Mouse (Mus musculus): ENCODE measurements around the gene Bcl2. TPM values are rescaled to one million over a fixed set of nuclear protein-coding genes. Genes with fewer than 3 reads are reported as not detected.

The Bcl2 gene
- total RNA-seq, 1 experiment = 0.98 TPM

GRCm38 (mm10) chr1:106651211-106651610 is 62.9 kb downstream of the Bcl2 start:
- Histone ChIP-seq H3K36me3 (ENCODE audit: control insufficient read depth, insufficient read depth, low read length, poor library complexity, severe bottlenecking) (no peaks in the 10 kb centered on the region), H3K27ac (ENCODE audit: insufficient read depth, low read depth, low read length, poor library complexity, severe bottlenecking) (no peak overlapping the region), H3K9ac (ENCODE audit: insufficient read depth, low read depth, low read length, poor library complexity, severe bottlenecking) (no peak overlapping the region), H3K9me3 (ENCODE audit: control insufficient read depth, insufficient read depth, low read depth, low read length) (no peaks in the 10 kb centered on the region), H3K4me3 (ENCODE audit: insufficient read depth in 1 of 2, low read depth in 1 of 2, low read length in 2 of 2, poor library complexity in 1 of 2, severe bottlenecking in 1 of 2) (no peak overlapping the region), H3K4me1 (ENCODE audit: control insufficient read depth in 2 of 2, insufficient read depth in 2 of 2, low read length in 2 of 2, poor library complexity in 1 of 2) (no peaks in the 10 kb centered on the region)
- no peak for DNase-seq (ENCODE audit: low read depth, low spot score)
- in situ Hi-C loops (cut with MboI; ENCODE audit: low sequenced_read_pairs in 2 of 2, unreplicated experiment in 2 of 2) = no loop called here
- TF ChIP-seq HCFC1 (IDR thresholded peaks at IDR 0.05; ENCODE audit: borderline replicate concordance, insufficient read depth, low read length) (no peak), ZNF384 (IDR thresholded peaks at IDR 0.05; ENCODE audit: low read depth, low read length) (no peak), CHD2 (IDR thresholded peaks at IDR 0.05; ENCODE audit: low read depth, low read length) (no peak), ZC3H11A (IDR thresholded peaks at IDR 0.05; ENCODE audit: borderline replicate concordance, low read depth, low read length) (no peak), MAFK (IDR thresholded peaks at IDR 0.05; ENCODE audit: insufficient read depth, low read depth, low read length) (no peak)

- TF ChIP-seq ZNF384 (IDR thresholded peaks at IDR 0.05; ENCODE audit: low read depth, low read length) = no peak
- no peak for TF ChIP-seq ZC3H11A (IDR thresholded peaks at IDR 0.05; ENCODE audit: borderline replicate concordance, low read depth, low read length)
- no peak for TF ChIP-seq CHD2 (IDR thresholded peaks at IDR 0.05; ENCODE audit: low read depth, low read length)
- TF ChIP-seq HCFC1 (IDR thresholded peaks at IDR 0.05; ENCODE audit: borderline replicate concordance, insufficient read depth, low read length) = no peak
- no peak for TF ChIP-seq MAFK (IDR thresholded peaks at IDR 0.05; ENCODE audit: insufficient read depth, low read depth, low read length)
- no peak overlapping the region for H3K27ac ChIP-seq (ENCODE audit: insufficient read depth, low read depth, low read length, poor library complexity, severe bottlenecking)
- no peak overlapping the region for H3K9ac ChIP-seq (ENCODE audit: insufficient read depth, low read depth, low read length, poor library complexity, severe bottlenecking)
- H3K4me3 ChIP-seq (ENCODE audit: insufficient read depth in 1 of 2, low read depth in 1 of 2, low read length in 2 of 2, poor library complexity in 1 of 2, severe bottlenecking in 1 of 2) = no peak overlapping the region
- no peak for DNase-seq (ENCODE audit: low read depth, low spot score)
- no peaks in the 10 kb centered on the region for H3K4me1 ChIP-seq (ENCODE audit: control insufficient read depth in 2 of 2, insufficient read depth in 2 of 2, low read length in 2 of 2, poor library complexity in 1 of 2)
- no peaks in the 10 kb centered on the region for H3K36me3 ChIP-seq (ENCODE audit: control insufficient read depth, insufficient read depth, low read length, poor library complexity, severe bottlenecking)
- H3K9me3 ChIP-seq (ENCODE audit: control insufficient read depth, insufficient read depth, low read depth, low read length) = no peaks in the 10 kb centered on the region
- in situ Hi-C loops (cut with MboI; ENCODE audit: low sequenced_read_pairs in 2 of 2, unreplicated experiment in 2 of 2) = no loop called here
Observed at GRCm38 (mm10) chr1:106650427-106650826, 63.6 kb downstream of the Bcl2 start.

- Histone ChIP-seq H3K4me1 (ENCODE audit: control insufficient read depth in 2 of 2, insufficient read depth in 2 of 2, low read length in 2 of 2, poor library complexity in 1 of 2) (no peaks in the 10 kb centered on the region), H3K4me3 (ENCODE audit: insufficient read depth in 1 of 2, low read depth in 1 of 2, low read length in 2 of 2, poor library complexity in 1 of 2, severe bottlenecking in 1 of 2) (no peak overlapping the region), H3K9me3 (ENCODE audit: control insufficient read depth, insufficient read depth, low read depth, low read length) (no peaks in the 10 kb centered on the region), H3K27ac (ENCODE audit: insufficient read depth, low read depth, low read length, poor library complexity, severe bottlenecking) (no peak overlapping the region), H3K9ac (ENCODE audit: insufficient read depth, low read depth, low read length, poor library complexity, severe bottlenecking) (no peak overlapping the region), H3K36me3 (ENCODE audit: control insufficient read depth, insufficient read depth, low read length, poor library complexity, severe bottlenecking) (no peaks in the 10 kb centered on the region)
- no peak for TF ChIP-seq CHD2 (IDR thresholded peaks at IDR 0.05; ENCODE audit: low read depth, low read length)
- no peak for TF ChIP-seq MAFK (IDR thresholded peaks at IDR 0.05; ENCODE audit: insufficient read depth, low read depth, low read length)
- TF ChIP-seq ZC3H11A (IDR thresholded peaks at IDR 0.05; ENCODE audit: borderline replicate concordance, low read depth, low read length) = no peak
- TF ChIP-seq HCFC1 (IDR thresholded peaks at IDR 0.05; ENCODE audit: borderline replicate concordance, insufficient read depth, low read length) = no peak
- no peak for TF ChIP-seq ZNF384 (IDR thresholded peaks at IDR 0.05; ENCODE audit: low read depth, low read length)
- in situ Hi-C loops (cut with MboI; ENCODE audit: low sequenced_read_pairs in 2 of 2, unreplicated experiment in 2 of 2) = no loop called here
- DNase-seq (ENCODE audit: low read depth, low spot score) = no peak
Observed at GRCm38 (mm10) chr1:106647336-106647735, 66.7 kb downstream of the Bcl2 start.

GRCm38 (mm10) chr1:106644566-106644965 is 69.5 kb downstream of the Bcl2 start:
- DNase-seq (ENCODE audit: low read depth, low spot score) = no peak
- Histone ChIP-seq H3K4me3 (ENCODE audit: insufficient read depth in 1 of 2, low read depth in 1 of 2, low read length in 2 of 2, poor library complexity in 1 of 2, severe bottlenecking in 1 of 2) (no peak overlapping the region), H3K36me3 (ENCODE audit: control insufficient read depth, insufficient read depth, low read length, poor library complexity, severe bottlenecking) (no peaks in the 10 kb centered on the region), H3K27ac (ENCODE audit: insufficient read depth, low read depth, low read length, poor library complexity, severe bottlenecking) (no peak overlapping the region), H3K9me3 (ENCODE audit: control insufficient read depth, insufficient read depth, low read depth, low read length) (no peaks in the 10 kb centered on the region), H3K9ac (ENCODE audit: insufficient read depth, low read depth, low read length, poor library complexity, severe bottlenecking) (no peak overlapping the region), H3K4me1 (ENCODE audit: control insufficient read depth in 2 of 2, insufficient read depth in 2 of 2, low read length in 2 of 2, poor library complexity in 1 of 2) (no peaks in the 10 kb centered on the region)
- in situ Hi-C loops (cut with MboI; ENCODE audit: low sequenced_read_pairs in 2 of 2, unreplicated experiment in 2 of 2) = no loop called here
- no peak for TF ChIP-seq ZC3H11A (IDR thresholded peaks at IDR 0.05; ENCODE audit: borderline replicate concordance, low read depth, low read length)
- no peak for TF ChIP-seq HCFC1 (IDR thresholded peaks at IDR 0.05; ENCODE audit: borderline replicate concordance, insufficient read depth, low read length)
- no peak for TF ChIP-seq ZNF384 (IDR thresholded peaks at IDR 0.05; ENCODE audit: low read depth, low read length)
- no peak for TF ChIP-seq CHD2 (IDR thresholded peaks at IDR 0.05; ENCODE audit: low read depth, low read length)
- TF ChIP-seq MAFK (IDR thresholded peaks at IDR 0.05; ENCODE audit: insufficient read depth, low read depth, low read length) = no peak

- no peak overlapping the region for H3K27ac ChIP-seq (ENCODE audit: insufficient read depth, low read depth, low read length, poor library complexity, severe bottlenecking)
- in situ Hi-C loops (cut with MboI; ENCODE audit: low sequenced_read_pairs in 2 of 2, unreplicated experiment in 2 of 2) = no loop called here
- TF ChIP-seq CHD2 (IDR thresholded peaks at IDR 0.05; ENCODE audit: low read depth, low read length) (no peak), HCFC1 (IDR thresholded peaks at IDR 0.05; ENCODE audit: borderline replicate concordance, insufficient read depth, low read length) (no peak), MAFK (IDR thresholded peaks at IDR 0.05; ENCODE audit: insufficient read depth, low read depth, low read length) (no peak), ZNF384 (IDR thresholded peaks at IDR 0.05; ENCODE audit: low read depth, low read length) (no peak), ZC3H11A (IDR thresholded peaks at IDR 0.05; ENCODE audit: borderline replicate concordance, low read depth, low read length) (no peak)
- no peaks in the 10 kb centered on the region for H3K9me3 ChIP-seq (ENCODE audit: control insufficient read depth, insufficient read depth, low read depth, low read length)
- no peak overlapping the region for H3K9ac ChIP-seq (ENCODE audit: insufficient read depth, low read depth, low read length, poor library complexity, severe bottlenecking)
- no peaks in the 10 kb centered on the region for H3K36me3 ChIP-seq (ENCODE audit: control insufficient read depth, insufficient read depth, low read length, poor library complexity, severe bottlenecking)
- H3K4me3 ChIP-seq (ENCODE audit: insufficient read depth in 1 of 2, low read depth in 1 of 2, low read length in 2 of 2, poor library complexity in 1 of 2, severe bottlenecking in 1 of 2) = no peak overlapping the region
- H3K4me1 ChIP-seq (ENCODE audit: control insufficient read depth in 2 of 2, insufficient read depth in 2 of 2, low read length in 2 of 2, poor library complexity in 1 of 2) = no peaks in the 10 kb centered on the region
- no peak for DNase-seq (ENCODE audit: low read depth, low spot score)
Observed at GRCm38 (mm10) chr1:106643527-106643926, 70.5 kb downstream of the Bcl2 start.
